Mouse (Mus musculus) gastrocnemius, postnatal 25 days (tissue): ENCODE results near the gene 1700080O16Rik. TPM values are rescaled to one million over a fixed set of nuclear protein-coding genes. Genes with fewer than 3 reads are reported as not detected.

Source experiments
- DNase-seq: peaks from one replicate; pipeline ENCODE4 v3.0.0; 2022
- long read RNA-seq, 2 experiments: library from polyadenylated mRNA; stranded (forward); transcript quantifications; one replicate each; pipeline ENCODE4 v2.0.0; 2021
- total RNA-seq, 2 experiments: library from RNA; stranded (reverse); gene quantifications; 1 replicate in 1 of 2; 2 replicates in 1 of 2; pipeline ENCODE4 v1.2.3; 2021

Gene 1700080O16Rik
- total RNA-seq, result not detected
- long read RNA-seq, experiment 1, result 0 reads
- long read RNA-seq, experiment 2, result 0 reads

DNA sequence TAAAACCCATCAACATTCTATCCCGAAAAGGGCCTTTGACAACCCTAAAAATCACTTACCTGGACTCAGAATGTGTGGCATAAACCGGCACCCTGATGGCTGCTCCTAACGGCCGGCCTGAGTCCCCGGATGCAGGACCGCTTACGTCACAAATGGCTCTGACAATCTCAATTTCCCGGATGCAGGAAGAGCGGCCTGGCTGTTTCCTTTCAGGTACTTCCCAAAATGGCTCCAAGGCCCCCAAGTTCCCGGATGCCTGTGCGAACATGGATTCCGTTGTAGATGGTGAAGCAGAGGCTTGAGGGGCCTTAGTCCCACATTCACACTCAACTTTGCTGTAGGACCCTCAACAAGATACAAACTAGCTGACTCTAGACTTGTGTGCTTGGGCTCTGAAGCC is at the start of gene 1700080O16Rik:
TSS of gene 1700080O16Rik (minus strand) at position 101 of the 400 bp plus-strand sequence.
- DNase-seq, result no peak

DNA sequence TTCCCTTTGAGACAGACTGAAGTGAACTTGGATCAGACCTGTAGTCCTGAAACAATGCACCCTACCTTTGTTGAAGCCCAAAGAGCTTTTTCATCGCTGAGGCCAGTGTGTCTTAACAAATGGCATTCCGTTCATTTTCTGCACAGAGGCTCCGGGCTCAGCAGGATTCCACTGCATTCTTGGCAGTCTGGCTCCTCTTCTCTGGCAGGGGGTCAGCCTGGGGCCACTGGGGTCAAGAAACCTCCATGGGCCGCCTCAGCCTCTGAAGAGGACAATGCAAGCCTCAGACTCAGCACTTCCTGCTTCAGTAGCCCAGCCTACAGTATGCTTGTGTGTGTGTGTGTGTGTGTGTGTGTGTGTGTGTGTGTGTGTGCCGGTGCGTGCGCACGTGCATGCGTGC is 45.1 kb upstream of the 1700080O16Rik start:
- DNase-seq, result peak; percentile 14

DNA sequence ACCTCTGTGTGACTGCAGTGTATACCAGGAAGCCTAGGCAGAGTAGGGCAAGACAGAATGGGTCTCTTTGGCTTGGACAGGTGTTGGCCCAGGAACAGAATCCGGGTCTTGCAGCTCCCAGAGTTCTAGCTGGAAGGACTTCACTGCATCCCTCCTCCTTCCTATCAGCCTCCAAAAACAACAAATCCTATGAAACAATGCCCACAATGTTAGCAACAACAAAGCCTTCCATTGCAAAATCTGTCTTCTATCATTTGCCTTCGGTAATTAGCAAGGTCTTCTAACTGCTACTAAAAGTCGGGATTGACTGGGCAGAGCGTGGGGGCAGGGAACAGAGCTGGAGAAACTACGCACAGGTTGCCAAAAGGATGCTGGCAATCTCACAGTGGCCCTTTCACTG is 27.5 kb upstream of the 1700080O16Rik start:
- DNase-seq, result no peak

DNA sequence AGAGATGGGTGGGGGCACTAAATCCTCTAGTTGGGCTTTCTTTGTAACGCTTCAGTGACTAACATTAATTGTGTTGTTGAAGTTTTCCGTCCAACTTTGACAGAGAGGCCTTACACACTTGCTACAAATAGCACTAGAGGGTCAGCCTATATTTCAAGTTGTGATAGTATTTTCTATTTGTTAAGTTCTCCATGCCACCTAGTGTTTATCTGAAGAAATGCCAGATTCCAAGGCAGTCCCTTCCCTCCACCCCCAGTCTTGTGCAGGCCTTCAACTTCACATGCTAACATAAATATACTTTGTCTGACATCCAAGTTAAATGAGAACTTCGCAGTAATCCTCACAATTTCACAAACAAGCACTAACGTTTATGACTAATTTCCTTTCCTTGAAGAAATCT is 26.9 kb upstream of the 1700080O16Rik start:
- DNase-seq, result no peak

DNA sequence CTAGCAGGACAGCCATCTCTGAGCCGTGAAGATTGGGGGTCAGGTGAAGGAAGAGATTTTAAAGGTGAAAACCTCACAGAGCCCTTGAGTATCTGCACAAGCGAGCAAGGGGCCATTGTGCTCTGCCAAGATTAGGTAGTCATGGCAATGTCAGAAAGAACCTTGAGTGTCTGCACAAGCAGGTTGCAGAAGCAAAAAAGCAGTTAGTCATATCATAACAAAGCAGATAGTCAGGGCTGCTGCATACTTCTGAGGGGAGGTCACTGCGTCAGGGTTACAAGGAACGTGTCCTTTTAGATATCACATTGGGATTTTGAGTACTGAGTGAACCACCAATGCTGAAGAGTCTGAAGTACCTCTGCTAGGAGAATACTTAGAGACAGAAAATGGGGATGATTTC is 3.8 kb upstream of the 1700080O16Rik start:
- no peak for DNase-seq

DNA sequence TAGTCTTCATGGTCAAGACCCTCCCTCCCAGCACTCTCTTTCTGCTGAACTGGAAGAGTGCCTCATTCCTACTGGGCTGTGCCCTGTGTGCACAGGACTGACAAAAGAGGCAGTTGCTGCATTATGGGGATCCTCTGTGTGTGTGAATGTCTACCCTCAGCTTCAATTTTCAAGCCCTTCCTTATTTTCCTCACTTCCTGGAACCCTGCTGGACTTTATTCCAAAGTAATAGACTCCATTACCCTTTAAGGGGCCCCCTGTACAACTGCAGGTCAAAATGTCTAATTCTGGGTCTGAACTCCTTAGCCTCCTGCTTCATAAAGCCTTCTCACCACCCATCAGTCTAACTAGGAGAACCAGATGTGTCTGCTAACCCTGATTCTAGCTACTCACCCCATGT is 2.0 kb upstream of the 1700080O16Rik start:
- no peak for DNase-seq

DNA sequence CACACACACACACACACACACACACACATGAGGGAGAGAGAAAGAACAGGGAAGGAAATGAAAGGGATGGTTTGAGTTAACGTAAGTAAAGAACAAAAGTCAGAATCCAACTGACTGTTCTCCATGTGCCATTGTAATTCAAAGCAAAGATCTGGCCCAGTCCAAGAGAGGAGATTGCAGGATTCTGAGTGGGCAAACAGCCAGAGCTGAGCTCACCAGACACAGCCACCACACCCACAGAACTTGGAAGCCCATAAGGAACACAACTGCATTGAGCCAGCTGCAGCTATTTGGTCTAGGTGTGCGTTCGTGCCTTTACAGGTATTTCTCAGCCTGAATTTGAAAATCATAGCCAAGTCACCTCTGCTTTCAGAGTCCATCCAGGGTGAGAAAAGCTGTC is 24.5 kb downstream of the 1700080O16Rik start:
- DNase-seq, result peak; percentile 40

DNA sequence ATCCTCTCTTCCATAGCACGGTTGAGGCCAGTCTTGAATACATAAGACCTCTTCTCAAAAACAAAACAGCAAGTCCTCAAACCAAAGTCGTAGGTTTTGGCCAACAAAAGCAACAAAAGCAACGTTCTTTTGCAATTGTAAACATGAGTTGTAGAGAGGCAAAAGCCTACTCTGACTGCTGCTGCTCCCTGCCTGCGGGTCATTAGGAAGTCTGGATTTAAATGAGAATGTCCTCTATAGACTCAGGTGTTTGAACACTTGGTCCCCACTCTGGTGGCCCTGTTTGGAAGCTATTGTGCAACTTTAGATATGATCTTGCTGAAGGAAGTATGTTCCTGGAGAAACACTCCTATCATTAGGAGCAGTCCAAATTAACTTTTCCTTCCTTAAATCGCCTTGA is 34.5 kb downstream of the 1700080O16Rik start:
- no peak for DNase-seq

DNA sequence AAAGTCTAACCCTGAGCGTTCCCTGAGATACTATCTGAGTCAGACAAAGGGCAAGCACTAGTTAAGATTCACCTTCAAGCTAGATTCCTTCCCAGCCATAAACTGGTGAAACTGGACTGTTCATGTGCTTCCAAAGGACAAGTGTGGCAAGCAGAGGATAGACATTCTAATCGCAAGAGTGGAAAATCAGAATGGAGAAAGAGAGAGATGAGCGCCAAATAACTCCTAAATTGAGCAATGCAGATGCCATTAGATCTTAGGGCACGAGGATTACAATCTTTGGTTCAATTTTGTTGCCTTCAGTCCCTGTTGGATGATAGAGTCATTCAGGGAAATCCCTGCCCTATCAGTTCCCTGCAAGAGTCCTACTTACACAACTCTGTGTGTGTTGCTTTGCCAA is 53.5 kb downstream of the 1700080O16Rik start:
- no peak for DNase-seq

Other genes with a start within 250 kb of the 1700080O16Rik start
- not detected for gene Usp26, start 171.5 kb downstream of the 1700080O16Rik start, total RNA-seq
- 10 to 100 TPM; 40.1 to 40.9 TPM for gene Gpc4, start 192.5 kb upstream of the 1700080O16Rik start, total RNA-seq